Mouse (Mus musculus) c-Kit-negative CD71-positive TER-119-positive erythroid progenitor cells, embryonic 14.5 days (primary cell): ENCODE measurements at regions not wholly inside any gene's neighbourhood (a gene's known extent, or its start where the extent isn't known, plus 50 kb on each side); places are given as distances from the start of the nearest gene placed in this dataset.
A peak's percentile ranks its signal among the peaks of the same experiment; 100 is the strongest.

ENCODE experiments used
- DNase-seq: peaks from one replicate; pipeline ENCODE4 v3.0.0-alpha.2; 2013; ENCODE audit warnings: low read depth, low spot score

GRCm38 (mm10) chrX:86490309-86490708, 185.4 kb upstream of the Mageb4 start:
- peak; percentile 3 for DNase-seq
